Mouse (Mus musculus): ENCODE results near the gene Rpgrip1l. TPM values are rescaled to one million over a fixed set of nuclear protein-coding genes. Genes with fewer than 3 reads are reported as not detected.
A peak's percentile ranks its signal among the peaks of the same experiment; 100 is the strongest.

Gene Rpgrip1l
- total RNA-seq, 2 experiments from 2014 or later, result 25.9 to 26.1 TPM

GRCm38 (mm10) chr8:91218271-91218670 is 94.8 kb downstream of the Rpgrip1l start:
- intact Hi-C loops (cut with DNase I), result no loop called here
- DNase-seq (ENCODE audit: low spot score in 2 of 2), result no peak

- DNase-seq (ENCODE audit: low spot score in 2 of 2), result peak in 1 of 2 experiments; percentile 17
- intact Hi-C loops (cut with DNase I), result no loop called here
Observed at GRCm38 (mm10) chr8:91217062-91217905, 95.8 kb downstream of the Rpgrip1l start.

- intact Hi-C loops (cut with DNase I), result no loop called here
- no peak for DNase-seq (ENCODE audit: low spot score in 2 of 2)
Observed at GRCm38 (mm10) chr8:91214287-91214686, 98.8 kb downstream of the Rpgrip1l start.

GRCm38 (mm10) chr8:91212948-91213347 is 100.1 kb downstream of the Rpgrip1l start:
- DNase-seq (ENCODE audit: low spot score in 2 of 2), result no peak
- intact Hi-C loops (cut with DNase I), result no loop called here

GRCm38 (mm10) chr8:91209658-91210057 is 103.4 kb downstream of the Rpgrip1l start:
- no peak for DNase-seq (ENCODE audit: low spot score in 2 of 2)
- intact Hi-C loops (cut with DNase I), result no loop called here

- intact Hi-C loops (cut with DNase I), result no loop called here
- DNase-seq (ENCODE audit: low spot score in 2 of 2), result no peak
Observed at GRCm38 (mm10) chr8:91207676-91208075, 105.4 kb downstream of the Rpgrip1l start.

- DNase-seq (ENCODE audit: low spot score in 2 of 2), result no peak
- intact Hi-C loops (cut with DNase I), result no loop called here
Observed at GRCm38 (mm10) chr8:91205897-91206296, 107.2 kb downstream of the Rpgrip1l start.

GRCm38 (mm10) chr8:91201184-91201583 is 111.9 kb downstream of the Rpgrip1l start:
- no peak for DNase-seq (ENCODE audit: low spot score in 2 of 2)
- intact Hi-C loops (cut with DNase I), result no loop called here

GRCm38 (mm10) chr8:91199876-91200275 is 113.2 kb downstream of the Rpgrip1l start, which contains the start of gene Aktip:
TSS of gene Aktip (minus strand) at chr8:91199976.
- intact Hi-C loops (cut with DNase I), result loop anchor here (10.0 kb wide), 1 partner anchor 1525 kb away; no protein-coding TSS in a partner anchor
- no peak for DNase-seq (ENCODE audit: low spot score in 2 of 2)

GRCm38 (mm10) chr8:91198036-91198435 is 115.0 kb downstream of the Rpgrip1l start:
- intact Hi-C loops (cut with DNase I), result loop anchor here (10.0 kb wide), 1 partner anchor 1527 kb away; no protein-coding TSS in a partner anchor
- no peak for DNase-seq (ENCODE audit: low spot score in 2 of 2)

GRCm38 (mm10) chr8:91197233-91197632 is 115.8 kb downstream of the Rpgrip1l start:
- intact Hi-C loops (cut with DNase I), result loop anchor here (10.0 kb wide), 1 partner anchor 1528 kb away; no protein-coding TSS in a partner anchor
- DNase-seq (ENCODE audit: low spot score in 2 of 2), result no peak

- intact Hi-C loops (cut with DNase I), result loop anchor here (10.0 kb wide), 1 partner anchor 1528 kb away; no protein-coding TSS in a partner anchor
- no peak for DNase-seq (ENCODE audit: low spot score in 2 of 2)
Observed at GRCm38 (mm10) chr8:91196661-91197060, 116.4 kb downstream of the Rpgrip1l start.

GRCm38 (mm10) chr8:91194081-91194480 is 119.0 kb downstream of the Rpgrip1l start:
- no peak for DNase-seq (ENCODE audit: low spot score in 2 of 2)
- intact Hi-C loops (cut with DNase I), result loop anchor here (5.0 to 10.0 kb wide), 2 partner anchors 1168 to 1531 kb away; no protein-coding TSS in a partner anchor

GRCm38 (mm10) chr8:91192941-91193340 is 120.1 kb downstream of the Rpgrip1l start:
- no peak for DNase-seq (ENCODE audit: low spot score in 2 of 2)
- intact Hi-C loops (cut with DNase I), result loop anchor here (5.0 to 10.0 kb wide), 2 partner anchors 1169 to 1532 kb away; no protein-coding TSS in a partner anchor

- intact Hi-C loops (cut with DNase I), result loop anchor here (5.0 to 10.0 kb wide), 2 partner anchors 1171 to 1534 kb away; no protein-coding TSS in a partner anchor
- DNase-seq (ENCODE audit: low spot score in 2 of 2), result peak; percentile 66 to 75
Observed at GRCm38 (mm10) chr8:91190816-91191340, 122.2 kb downstream of the Rpgrip1l start.

GRCm38 (mm10) chr8:91188152-91188551 is 124.9 kb downstream of the Rpgrip1l start:
- DNase-seq (ENCODE audit: low spot score in 2 of 2), result no peak
- intact Hi-C loops (cut with DNase I), result no loop called here

- intact Hi-C loops (cut with DNase I), result no loop called here
- no peak for DNase-seq (ENCODE audit: low spot score in 2 of 2)
Observed at GRCm38 (mm10) chr8:91186372-91186771, 126.7 kb downstream of the Rpgrip1l start.

GRCm38 (mm10) chr8:91177708-91178107 is 135.4 kb downstream of the Rpgrip1l start:
- intact Hi-C loops (cut with DNase I), result no loop called here
- DNase-seq (ENCODE audit: low spot score in 2 of 2), result no peak

- intact Hi-C loops (cut with DNase I), result no loop called here
- DNase-seq (ENCODE audit: low spot score in 2 of 2), result no peak
Observed at GRCm38 (mm10) chr8:91176176-91176575, 136.9 kb downstream of the Rpgrip1l start.

- DNase-seq (ENCODE audit: low spot score in 2 of 2), result no peak
- intact Hi-C loops (cut with DNase I), result no loop called here
Observed at GRCm38 (mm10) chr8:91171605-91172004, 141.5 kb downstream of the Rpgrip1l start.
